Mouse (Mus musculus) adrenal gland, adult 18-20 months (tissue): ENCODE results near the gene Tmem39a. TPM values are rescaled to one million over a fixed set of nuclear protein-coding genes. Genes with fewer than 3 reads are reported as not detected.

Source experiments
- DNase-seq, 2 experiments: peaks; one replicate each; pipeline ENCODE4 v3.0.0; 2021 to 2022; ENCODE audit warnings: low spot score in 2 of 2
- total RNA-seq, 2 experiments: library from RNA; stranded (reverse); gene quantifications; 1 replicate in 1 of 2; 2 replicates in 1 of 2; pipeline ENCODE4 v1.2.3; 2021

Gene Tmem39a
- total RNA-seq, 2 experiments from 2014 or later: 71.5 to 78.4 TPM

DNA sequence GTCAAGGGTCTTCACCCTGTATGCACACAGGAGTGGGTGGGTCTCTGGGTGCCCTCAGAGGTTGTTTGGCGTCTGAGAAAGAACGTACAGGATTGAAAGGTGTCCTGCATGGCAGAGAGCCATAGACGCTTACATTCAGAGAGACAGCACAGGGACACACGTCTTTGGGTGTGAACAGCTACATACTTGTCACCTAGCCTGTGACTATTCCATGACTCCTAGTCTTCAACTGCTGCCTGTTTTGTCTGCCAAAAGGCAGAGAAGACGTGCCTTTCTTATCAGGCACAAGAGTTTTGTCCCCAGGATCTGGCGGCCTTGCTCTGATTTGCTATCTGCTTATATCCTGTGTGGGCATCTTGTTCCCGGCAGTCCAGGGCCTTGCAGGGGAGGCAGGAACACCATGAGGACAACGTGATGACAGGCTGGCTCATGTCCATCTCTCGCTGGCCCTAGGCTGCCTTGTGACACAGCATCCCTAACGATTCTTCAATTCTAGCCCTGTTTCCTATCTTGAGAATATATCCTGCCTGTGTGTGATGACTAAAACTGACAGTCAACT is 67.4 kb downstream of the Tmem39a start:
- peak in 1 of 2 experiments; percentile 24 for DNase-seq

DNA sequence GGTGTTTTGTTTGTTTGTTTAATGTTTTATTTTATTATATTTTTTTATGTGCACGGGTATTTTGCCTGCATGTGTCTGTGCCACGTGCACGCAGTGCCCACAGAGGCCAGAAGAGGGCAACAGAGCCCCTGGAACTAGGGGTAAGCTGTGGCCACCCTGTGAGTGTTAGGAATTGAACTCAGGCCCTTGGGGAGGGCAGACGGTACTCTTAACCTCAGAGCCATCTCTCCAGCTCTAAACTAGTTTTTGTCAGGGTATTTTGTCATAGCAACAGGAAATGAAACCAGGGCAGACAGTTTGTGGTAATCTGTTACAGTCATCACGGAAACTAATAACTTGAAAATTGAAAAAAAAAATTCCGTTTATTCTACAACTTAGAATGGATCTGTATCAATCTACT is 73.6 kb downstream of the Tmem39a start:
- DNase-seq: peak; percentile 77 to 80

GRCm38 (mm10) chr16:38635833-38636390 is 77.4 kb downstream of the Tmem39a start:
- DNase-seq: no peak

DNA sequence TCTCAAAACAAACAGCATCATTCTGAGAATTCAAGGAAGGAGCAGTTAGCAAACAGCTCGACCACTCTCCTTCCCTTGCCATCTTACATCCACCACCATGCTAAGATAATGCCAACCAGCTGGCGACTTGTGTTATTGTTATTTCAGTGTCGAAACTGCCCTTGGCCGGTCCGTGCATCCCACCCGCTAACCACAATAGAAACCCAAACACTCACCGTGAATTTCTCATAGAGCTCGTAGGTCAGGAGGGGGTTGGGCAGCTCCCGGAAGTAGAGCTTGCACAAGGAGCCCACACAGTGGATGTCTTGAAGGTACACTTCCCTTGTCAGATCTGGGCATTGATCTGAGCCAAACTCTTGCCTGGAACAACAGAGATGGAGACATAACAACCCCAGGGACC is 78.2 kb downstream of the Tmem39a start:
- no peak for DNase-seq

- no peak for DNase-seq
These were observed 78.6 kb downstream of the Tmem39a start for GRCm38 (mm10) chr16:38637085-38637484.

Other genes with a start within 250 kb of the Tmem39a start
- under 1 TPM; 0.22 to 0.30 TPM for gene Maats1, start 216.6 kb upstream of the Tmem39a start, total RNA-seq
- 100 to 1,000 TPM; 342 to 359 TPM for gene Cox17, start 211.7 kb upstream of the Tmem39a start, total RNA-seq
- not detected for gene Gm21987, start 211.7 kb upstream of the Tmem39a start, total RNA-seq
- gene Popdc2, start 196.5 kb upstream of the Tmem39a start, total RNA-seq: 1 to 10 TPM in 1 of 2 experiments, under 1 TPM in 1; 0.80 to 4.6 TPM
- gene Pla1a, start 125.6 kb upstream of the Tmem39a start, total RNA-seq: 10 to 100 TPM; 13.9 to 51.8 TPM
- 10 to 100 TPM; 32.8 to 39.6 TPM for gene Adprh, start 106.0 kb upstream of the Tmem39a start, total RNA-seq
- gene Cd80, start 103.1 kb upstream of the Tmem39a start, total RNA-seq: under 1 TPM; 0.53 to 0.70 TPM
- gene Timmdc1, start 36.0 kb upstream of the Tmem39a start, total RNA-seq: 10 to 100 TPM; 43.9 to 51.5 TPM
- 10 to 100 TPM; 27.8 to 29.3 TPM for gene Poglut1, start 8.4 kb upstream of the Tmem39a start, total RNA-seq
- gene Arhgap31, start 154.6 kb downstream of the Tmem39a start, total RNA-seq: 10 to 100 TPM; 20.3 to 25.5 TPM
- gene B4galt4, start 183.6 kb downstream of the Tmem39a start, total RNA-seq: 1 to 10 TPM; 8.3 to 8.7 TPM
- gene Upk1b, start 241.6 kb downstream of the Tmem39a start, total RNA-seq: 1 to 10 TPM; 1.4 to 3.4 TPM